Mouse (Mus musculus) common myeloid progenitor, adult 5-6 weeks (primary cell): ENCODE results near the gene Olfr313. TPM values are rescaled to one million over a fixed set of nuclear protein-coding genes. Genes with fewer than 3 reads are reported as not detected.

Experiments
- ATAC-seq: replicated peaks from 2 replicates; pipeline ENCODE4 v1.8.0; 2016; ENCODE audit warnings: low read depth, mild to moderate bottlenecking, moderate TSS enrichment, inconsistent platforms; ENCODE audit not compliant: poor library complexity, severe bottlenecking
- total RNA-seq: library from RNA; stranded (forward); fragments of 200-1000, 187-1606 nt; gene quantifications from 2 replicates; pipeline ENCODE4 v1.2.3, GENCODE M21; 2017

Olfr313 gene
- total RNA-seq, 1 experiment from 2014 or later: not detected

DNA sequence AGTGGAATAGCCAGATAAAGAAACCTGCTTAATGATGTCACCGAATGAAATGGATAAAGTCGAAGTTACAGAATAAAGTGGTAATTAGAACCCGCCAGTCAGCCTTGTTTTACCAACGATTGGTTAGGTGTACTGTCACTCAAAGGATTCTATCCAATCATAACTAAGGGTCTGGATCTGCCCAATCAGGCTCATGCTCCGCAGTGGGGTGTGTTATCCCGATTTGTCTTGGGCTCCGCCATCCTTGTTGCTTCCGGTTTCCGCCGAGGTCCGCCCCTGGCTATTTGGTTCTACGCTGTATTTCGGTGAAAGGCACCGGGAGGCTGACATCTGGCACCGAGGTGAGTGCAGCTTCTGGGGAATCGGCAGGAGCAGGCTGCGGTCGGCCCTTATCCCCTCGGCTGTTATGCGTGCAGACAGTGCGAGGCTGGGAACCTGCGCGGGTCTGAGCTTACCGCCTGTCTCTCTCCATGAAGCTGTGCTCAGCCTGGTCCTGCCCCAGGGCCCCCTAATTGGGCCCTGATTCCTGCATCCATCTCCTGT, 32.2 kb downstream of the Olfr313 start, which contains the start of gene Gm12258:
Gene Gm12258, plus strand, starts transcription at position 240 of the 543 bp plus-strand sequence.
- ATAC-seq: peak; percentile 100

DNA sequence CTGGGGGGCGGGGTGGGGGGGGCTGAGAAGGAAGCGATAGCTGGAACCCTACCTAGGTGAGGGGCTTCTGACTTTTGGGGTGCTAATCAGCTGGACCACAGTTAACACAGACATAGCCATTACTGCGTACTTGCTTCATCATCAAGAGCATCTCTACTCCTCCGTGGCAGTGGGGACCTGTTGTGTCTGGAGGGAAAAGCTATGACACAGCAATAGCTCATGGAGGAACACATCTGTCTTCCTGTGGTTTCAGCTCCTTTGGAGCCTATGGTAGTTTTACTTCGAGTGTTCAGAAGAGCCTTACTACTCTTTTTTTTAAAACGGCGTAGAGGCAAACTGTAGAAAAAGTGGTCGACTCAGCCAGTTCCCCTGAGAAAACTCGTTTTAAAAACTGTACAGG, 32.8 kb downstream of the Olfr313 start:
- peak; percentile 33; the same call in 1 of the 2 replicates for ATAC-seq

DNA sequence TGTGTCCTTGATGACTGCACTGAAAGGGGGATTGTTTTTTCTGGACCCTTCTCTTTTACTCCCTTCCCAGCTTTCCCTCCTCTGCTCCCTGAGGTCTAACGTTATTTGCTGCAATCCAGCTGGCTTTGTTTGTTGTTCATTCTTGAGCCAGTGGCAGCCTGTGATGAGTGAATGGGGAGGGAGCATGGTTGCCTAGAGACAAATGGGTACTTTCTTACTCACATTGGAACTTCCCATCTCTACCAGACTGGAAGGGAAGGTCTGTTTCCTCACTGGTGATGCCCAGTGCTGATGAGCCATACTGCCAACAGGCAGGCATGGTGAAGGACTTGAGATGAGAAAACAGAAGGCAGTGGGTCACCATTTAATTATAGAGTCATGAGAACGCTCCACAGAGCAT, 34.9 kb downstream of the Olfr313 start:
- ATAC-seq: no peak

DNA sequence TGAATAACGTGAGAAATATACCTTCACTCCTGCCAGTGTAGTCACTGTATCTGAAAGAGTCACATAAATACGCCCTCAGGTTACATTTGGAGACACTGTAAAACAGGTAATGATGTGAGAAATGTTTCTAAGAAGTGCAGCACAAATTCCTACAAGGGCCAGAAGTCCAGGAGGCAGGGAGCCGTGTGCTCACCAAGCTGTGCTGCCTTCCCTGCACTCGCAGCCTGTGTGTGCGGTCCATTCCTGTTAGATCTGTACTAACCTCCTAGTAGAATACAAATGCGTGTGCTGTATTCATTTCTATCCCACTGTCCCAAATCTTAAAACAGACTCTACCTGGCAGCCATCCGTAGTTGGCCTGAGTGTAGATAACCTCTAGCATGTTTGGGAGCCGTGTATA, 45.9 kb downstream of the Olfr313 start:
- ATAC-seq: no peak

DNA sequence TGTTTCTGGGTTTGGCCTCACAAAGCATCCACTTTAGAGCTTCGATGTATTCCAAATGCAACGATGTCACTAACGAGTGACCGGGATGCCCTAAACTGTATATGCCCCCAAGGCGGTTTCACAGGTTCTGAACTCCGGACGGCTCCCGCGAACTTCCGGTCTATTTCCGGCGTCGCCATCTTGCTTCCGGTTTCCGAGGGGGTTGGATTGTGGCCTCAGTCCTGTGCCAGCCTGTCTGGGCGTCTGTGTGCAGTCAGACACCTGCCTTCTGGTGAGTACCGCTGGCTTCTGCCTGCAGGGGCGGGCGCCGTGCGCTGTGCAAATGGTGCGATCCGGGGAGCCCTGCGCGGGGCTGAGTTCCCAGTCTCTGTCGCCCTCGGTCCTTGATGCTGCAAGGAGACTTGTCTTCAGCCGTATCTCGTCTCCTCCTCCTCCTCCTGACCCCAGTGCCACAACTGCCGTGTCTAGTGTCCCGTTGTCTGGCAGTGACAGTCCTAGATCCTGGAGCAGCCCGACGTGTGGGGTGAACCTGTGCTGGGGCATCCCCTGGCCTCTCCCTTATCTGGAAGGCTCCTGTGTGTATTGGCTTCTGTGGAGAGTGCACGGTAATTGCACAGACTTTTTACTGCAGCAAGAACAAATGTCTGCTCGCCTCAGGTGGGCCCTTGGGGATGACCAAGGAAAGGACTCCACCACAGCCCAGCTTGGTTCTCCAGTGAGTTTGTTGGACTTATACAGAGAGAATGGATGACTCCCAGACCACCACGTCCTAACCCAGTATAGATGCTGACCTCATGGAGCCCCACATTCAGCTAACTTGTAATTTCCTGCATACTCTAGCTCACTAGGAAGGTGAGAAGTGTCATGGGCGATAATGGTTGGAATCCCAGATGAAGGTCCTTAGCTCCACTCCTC, 52.5 kb downstream of the Olfr313 start, which contains the start of gene 2810021J22Rik:
Gene 2810021J22Rik, plus strand, starts transcription at position 178 of the 915 bp plus-strand sequence.
- ATAC-seq: peak; percentile 96

DNA sequence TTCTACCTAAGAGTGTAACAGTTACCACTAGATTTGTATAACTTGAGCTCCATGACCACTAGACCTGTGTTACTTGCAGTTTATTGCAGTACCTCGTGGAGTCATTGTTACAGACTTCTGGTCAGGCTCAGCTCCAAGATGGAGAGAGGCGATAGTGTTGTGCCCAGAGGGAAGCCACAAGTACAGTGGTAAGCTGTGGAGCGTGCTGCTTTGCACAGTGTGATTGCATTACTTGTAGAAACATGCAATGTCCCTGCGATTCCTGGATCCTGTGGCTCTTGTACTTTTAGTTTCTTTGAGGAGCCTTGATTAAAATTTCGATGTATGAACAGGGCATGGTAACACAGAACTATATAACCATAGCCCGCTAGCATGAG, 53.1 kb downstream of the Olfr313 start:
- no peak for ATAC-seq

Other genes with a start within 250 kb of the Olfr313 start
- not detected in 2 replicates for gene Olfr224, start 244.4 kb upstream of the Olfr313 start, total RNA-seq
- gene Olfr325, start 237.3 kb upstream of the Olfr313 start, total RNA-seq: not detected in 2 replicates
- gene Olfr324, start 219.9 kb upstream of the Olfr313 start, total RNA-seq: not detected in 2 replicates
- gene 2210407C18Rik, start 198.9 kb upstream of the Olfr313 start, total RNA-seq: not detected in 2 replicates
- gene Olfr323, start 184.5 kb upstream of the Olfr313 start, total RNA-seq: not detected in 2 replicates
- gene Trim58, start 174.5 kb upstream of the Olfr313 start, total RNA-seq: 4.7 and 8.4 TPM in 2 replicates
- gene Olfr322, start 156.2 kb upstream of the Olfr313 start, total RNA-seq: 0.27 TPM in 1 of 2 replicates, not detected in the other
- gene Olfr320, start 133.9 kb upstream of the Olfr313 start, total RNA-seq: not detected in 2 replicates
- not detected in 2 replicates for gene Olfr319, start 115.8 kb upstream of the Olfr313 start, total RNA-seq
- not detected in 2 replicates for gene Olfr318, start 91.0 kb upstream of the Olfr313 start, total RNA-seq
- gene Olfr317, start 75.8 kb upstream of the Olfr313 start, total RNA-seq: not detected in 2 replicates
- not detected in 2 replicates for gene Olfr316, start 62.3 kb upstream of the Olfr313 start, total RNA-seq
- not detected in 2 replicates for gene Olfr315, start 41.8 kb upstream of the Olfr313 start, total RNA-seq
- gene Olfr314, start 32.0 kb upstream of the Olfr313 start, total RNA-seq: not detected in 2 replicates
- gene Fam183b, start 13.0 kb upstream of the Olfr313 start, total RNA-seq: not detected in 2 replicates
- not detected in 2 replicates for gene Olfr312, start 14.2 kb downstream of the Olfr313 start, total RNA-seq
- gene Olfr311, start 24.3 kb downstream of the Olfr313 start, total RNA-seq: not detected in 2 replicates
- gene Gm12258, start 32.2 kb downstream of the Olfr313 start, total RNA-seq: 1.8 and 2.0 TPM in 2 replicates
- 4.7 and 11.1 TPM in 2 replicates for gene 2810021J22Rik, start 52.2 kb downstream of the Olfr313 start, total RNA-seq
- 14.6 and 16.4 TPM in 2 replicates for gene Zfp39, start 89.2 kb downstream of the Olfr313 start, total RNA-seq
- gene Btnl10, start 102.9 kb downstream of the Olfr313 start, total RNA-seq: 3.8 and 5.9 TPM in 2 replicates
- gene Rnf187, start 123.9 kb downstream of the Olfr313 start, total RNA-seq: 88.5 and 107 TPM in 2 replicates
- gene Hist3h2ba, start 133.9 kb downstream of the Olfr313 start, total RNA-seq: 12.7 and 17.8 TPM in 2 replicates
- gene Hist3h2a, start 139.7 kb downstream of the Olfr313 start, total RNA-seq: 215 and 229 TPM in 2 replicates
- gene Trim17, start 139.7 kb downstream of the Olfr313 start, total RNA-seq: not detected in 2 replicates
- gene Trim11, start 163.1 kb downstream of the Olfr313 start, total RNA-seq: 14.8 and 16.9 TPM in 2 replicates